Mouse (Mus musculus) right cerebral cortex, postnatal 10 days (tissue): ENCODE measurements around the gene Tfdp2.

ENCODE experiments used
- DNase-seq, 2 experiments: peaks; one replicate each; pipeline ENCODE4 v3.0.0; 2021; ENCODE audit warnings: low spot score in 2 of 2

The Tfdp2 gene

GRCm38 (mm10) chr9:96371075-96371474 is 175.0 kb downstream of the Tfdp2 start:
- DNase-seq = no peak
